Mouse (Mus musculus): ENCODE results near the gene Opalin.

- TF ChIP-seq CTCF (IDR thresholded peaks at IDR 0.05; ENCODE audit: low read depth) (no peak), EP300 (IDR thresholded peaks at IDR 0.05; ENCODE audit: low read depth) (no peak)
Measured at GRCm38 (mm10) chr19:41014003-41014402, 62.9 kb downstream of the Opalin start.
